Mouse (Mus musculus) megakaryocyte-erythroid progenitor cell, adult 5-6 weeks (primary cell): ENCODE results near the gene Erp44. TPM values are rescaled to one million over a fixed set of nuclear protein-coding genes. Genes with fewer than 3 reads are reported as not detected.

ENCODE experiments used
- total RNA-seq, 2 experiments: library from RNA; stranded (forward) in 1 of 2; stranded (reverse) in 1 of 2; fragments of 200-1000, 215-1000 nt in 1 of 2; fragments of >200 nt in 1 of 2; fragmentation: Nextera tagmentation in 1 of 2; gene quantifications; 2 replicates each; pipeline ENCODE4 v1.2.3; 2014 to 2017

Gene Erp44
- total RNA-seq, 2 experiments from 2014 or later: 41.6 to 58.0 TPM

Other genes with a start within 250 kb of the Erp44 start
- gene Nr4a3, start 234.4 kb downstream of the Erp44 start, total RNA-seq (2014; fragmentation: Nextera tagmentation): 0.59 and 0.64 TPM in 2 replicates
- 0.27 and 2.2 TPM in 2 replicates for gene Nr4a3, start 234.4 kb downstream of the Erp44 start, total RNA-seq (2017)
- gene Stx17, start 154.6 kb downstream of the Erp44 start, total RNA-seq (2014; fragmentation: Nextera tagmentation): 16.3 and 22.8 TPM in 2 replicates
- 25.6 and 35.5 TPM in 2 replicates for gene Stx17, start 154.6 kb downstream of the Erp44 start, total RNA-seq (2017)
- gene Invs, start 202 bp upstream of the Erp44 start, total RNA-seq (2014; fragmentation: Nextera tagmentation): 5.8 and 7.6 TPM in 2 replicates
- gene Invs, start 202 bp upstream of the Erp44 start, total RNA-seq (2017): 3.7 and 5.4 TPM in 2 replicates
- gene Tex10, start 193.9 kb upstream of the Erp44 start, total RNA-seq (2014; fragmentation: Nextera tagmentation): 59.4 and 65.9 TPM in 2 replicates
- 61.5 and 94.7 TPM in 2 replicates for gene Tex10, start 193.9 kb upstream of the Erp44 start, total RNA-seq (2017)